Mouse (Mus musculus) frontal cortex, adult (tissue): ENCODE data around the gene Dgat2.

ENCODE experiments used
- ATAC-seq: cut with Nextera tagmentation; 2 replicates; pipeline ENCODE4 v1.9.2; 2017; ENCODE audit warnings: mild to moderate bottlenecking, moderate library complexity, mixed read lengths; ENCODE audit not compliant: low TSS enrichment

Gene Dgat2

DNA sequence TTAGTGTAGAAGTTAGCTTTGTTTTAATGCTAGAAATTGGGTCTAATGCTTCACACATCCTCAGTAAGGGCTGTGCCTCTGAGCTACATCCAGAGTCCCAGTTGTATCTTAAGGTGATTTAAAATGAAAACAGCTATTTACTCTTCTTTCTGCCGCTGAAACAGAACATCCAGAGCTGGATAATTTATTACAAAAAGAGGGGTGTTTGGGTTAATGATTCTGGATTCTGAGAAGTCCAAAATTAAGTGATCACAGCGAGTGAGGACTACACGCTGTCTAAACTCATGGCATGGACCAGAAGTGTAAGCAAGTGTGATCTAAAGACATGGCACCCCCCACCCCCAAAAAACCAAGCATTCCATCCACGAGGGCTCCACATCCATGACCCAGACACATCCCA, 11.4 kb upstream of the Dgat2 start:
- ATAC-seq, result no peak

DNA sequence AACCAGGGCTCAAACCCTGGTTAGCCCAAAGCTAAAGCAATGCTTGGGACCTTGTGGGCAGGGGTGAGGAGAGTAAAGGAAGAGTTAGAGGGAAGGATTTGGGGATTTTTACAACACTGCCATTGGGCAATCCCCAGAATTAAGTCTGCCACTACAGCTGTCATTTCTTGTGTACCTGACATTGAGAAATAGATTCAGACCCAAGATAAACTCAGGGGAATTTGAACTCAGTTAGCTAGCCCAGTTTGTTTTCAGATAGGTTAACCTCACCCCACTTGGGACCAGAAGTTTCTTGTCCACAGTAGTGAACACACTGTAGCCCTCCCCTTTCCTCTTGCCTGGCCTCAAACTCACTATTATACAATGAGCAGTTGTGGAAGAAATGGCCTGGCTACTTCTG, 8.9 kb upstream of the Dgat2 start:
- ATAC-seq, result no peak

DNA sequence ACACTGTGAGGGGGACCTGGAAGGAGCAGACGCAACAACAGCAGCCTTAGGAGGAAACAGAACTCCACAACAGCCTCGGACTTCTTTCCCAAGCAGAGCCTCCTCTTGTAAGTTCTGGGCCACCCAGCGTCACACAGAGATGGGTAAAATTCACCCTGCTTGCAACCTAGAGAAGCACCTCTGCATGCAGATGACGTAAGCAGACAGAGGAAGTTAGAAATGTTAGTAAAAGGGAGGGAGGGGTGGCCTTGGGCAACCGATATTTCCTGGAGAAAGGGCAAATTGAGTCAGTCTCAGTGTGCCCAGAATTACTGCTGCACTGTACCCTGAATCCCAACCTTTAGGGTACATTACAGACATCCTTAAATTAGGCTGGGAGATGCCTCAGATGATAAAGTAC, 7.4 kb upstream of the Dgat2 start:
- no peak for ATAC-seq

DNA sequence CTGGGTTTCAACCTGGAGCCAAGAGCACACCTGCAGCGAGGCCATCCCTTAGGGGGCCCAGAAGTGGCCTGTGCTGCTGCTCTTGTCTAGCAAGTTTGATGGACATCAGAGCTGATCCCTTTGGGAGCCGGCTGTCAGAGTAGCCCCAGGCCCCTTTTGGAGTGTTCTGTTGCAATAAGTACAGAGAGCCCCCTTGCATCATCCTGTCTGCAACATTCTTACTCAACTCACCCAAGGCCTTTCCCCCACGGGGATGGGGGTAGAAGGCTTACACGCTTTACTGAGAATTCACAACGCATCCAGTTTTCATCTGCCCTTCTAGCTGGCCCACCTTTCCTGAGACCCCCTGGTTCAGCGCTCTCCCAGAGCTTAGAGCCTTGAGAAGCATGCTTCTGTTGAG, 6.1 kb upstream of the Dgat2 start:
- no peak for ATAC-seq

DNA sequence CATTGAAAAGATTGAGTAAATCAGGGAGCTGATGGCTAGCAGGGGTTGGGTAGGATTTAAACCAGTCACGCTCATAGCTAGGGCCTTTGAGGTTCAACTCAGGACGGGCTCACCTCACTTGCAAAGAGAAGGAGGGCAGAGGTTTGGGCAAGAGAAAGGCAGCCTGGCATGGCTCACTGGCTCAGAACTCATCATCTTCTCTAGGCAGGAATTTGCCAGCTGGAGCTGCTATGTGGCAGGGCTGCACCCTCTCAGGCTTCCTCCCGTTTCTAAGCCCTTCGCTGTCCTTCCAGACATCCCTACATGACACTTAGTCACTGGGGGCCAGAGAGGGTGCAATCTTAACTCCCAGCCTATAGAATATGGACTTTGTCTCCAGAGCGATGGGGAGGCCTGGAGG, 4.9 kb upstream of the Dgat2 start:
- no peak for ATAC-seq

DNA sequence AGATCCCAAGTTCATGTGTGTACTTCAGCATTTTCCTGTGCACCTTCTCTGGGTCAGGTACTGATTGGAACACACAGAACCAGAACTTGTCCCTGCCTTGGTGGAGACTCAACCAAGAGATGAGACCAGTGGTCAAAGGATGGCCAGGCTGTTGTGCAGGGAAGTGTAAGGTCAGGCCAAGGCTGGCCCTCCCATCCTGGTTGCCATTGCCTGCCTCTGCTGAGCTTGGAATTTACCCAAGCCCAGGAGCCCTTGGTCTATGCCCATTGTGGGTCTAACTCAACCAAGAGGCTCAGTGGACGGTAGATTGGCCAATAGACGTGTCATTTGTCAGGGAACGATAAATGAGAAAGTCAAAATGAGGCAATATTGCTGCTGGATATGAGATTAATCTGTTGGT, 2.9 kb upstream of the Dgat2 start:
- ATAC-seq, result no peak

DNA sequence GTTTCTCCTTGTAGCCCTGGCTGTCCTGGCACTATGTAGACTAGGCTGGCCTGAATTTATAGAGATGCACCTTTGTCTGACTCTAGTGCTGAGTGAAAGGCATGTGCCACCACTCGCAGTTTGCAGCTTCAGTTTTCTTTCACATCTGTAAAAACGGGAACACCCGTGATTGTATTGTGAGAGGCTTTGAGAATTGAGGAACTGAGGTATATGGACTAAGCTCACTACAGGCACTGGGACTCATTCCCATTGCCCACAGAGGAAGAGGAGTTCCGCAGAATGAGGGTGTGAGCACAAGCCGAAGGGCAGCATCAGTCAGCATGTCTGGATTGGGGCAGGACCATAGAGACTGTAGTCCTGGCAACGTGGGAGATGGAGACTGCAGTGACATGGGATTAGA, 1.2 kb upstream of the Dgat2 start:
- ATAC-seq, result no peak

DNA sequence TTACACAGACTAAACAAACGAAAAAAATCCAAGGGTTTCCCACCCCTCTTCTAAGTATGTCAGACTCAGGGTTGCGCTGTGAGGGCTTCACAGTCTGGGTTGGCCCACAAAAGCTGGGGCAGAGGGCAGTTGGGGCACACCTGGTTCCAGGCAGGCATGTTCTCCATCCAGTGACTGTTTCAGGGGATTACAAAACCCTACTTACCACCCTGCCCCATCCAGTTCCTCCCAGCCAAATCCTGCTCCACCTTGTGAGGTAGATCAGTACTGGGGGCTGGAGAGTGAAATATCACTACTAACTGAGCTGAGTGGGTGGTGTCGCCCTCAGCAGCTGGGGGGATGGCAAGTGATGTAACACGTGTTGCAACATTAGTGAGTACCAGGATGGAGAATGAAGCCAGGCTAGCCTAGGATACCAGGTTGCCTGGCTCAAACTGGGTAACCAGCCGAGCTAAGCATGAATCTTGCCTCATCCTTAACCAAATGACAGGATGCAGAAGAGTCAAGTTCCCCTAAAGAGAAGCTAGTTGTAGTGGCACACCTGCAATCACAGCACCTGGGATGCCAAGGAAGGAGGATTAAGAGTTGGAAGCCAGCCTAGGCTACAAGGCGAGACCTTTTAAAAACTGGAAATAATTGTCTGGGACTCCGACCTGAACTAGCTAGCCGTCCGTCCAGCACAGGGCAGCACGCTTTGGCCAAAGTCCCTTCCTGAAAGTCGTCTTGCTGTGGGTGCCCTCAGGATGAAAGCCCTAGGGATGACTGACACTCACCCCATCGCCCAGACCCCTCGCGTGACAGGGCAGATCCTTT, 694 bp downstream of the Dgat2 start:
- ATAC-seq, result peak; percentile 15; the same call in 1 of the 2 replicates

DNA sequence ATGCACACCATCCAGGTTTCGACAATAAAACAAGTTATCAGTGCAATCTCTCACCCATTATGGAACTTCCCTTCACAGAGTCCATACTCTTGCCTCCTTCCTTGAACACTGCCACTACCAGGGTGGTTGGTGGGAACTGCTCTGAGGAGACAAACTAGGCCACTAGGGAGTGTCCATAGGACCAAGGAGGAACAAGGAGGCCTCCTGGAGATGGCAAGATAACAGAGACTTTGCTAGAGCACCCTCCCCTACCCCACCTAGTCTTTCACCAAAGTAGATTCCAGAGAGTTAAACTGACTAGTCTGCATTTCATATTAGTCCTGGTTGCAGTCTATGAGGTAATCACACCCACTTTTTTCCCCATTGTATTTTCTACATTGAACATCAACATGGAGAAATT, 2.4 kb downstream of the Dgat2 start:
- no peak for ATAC-seq

DNA sequence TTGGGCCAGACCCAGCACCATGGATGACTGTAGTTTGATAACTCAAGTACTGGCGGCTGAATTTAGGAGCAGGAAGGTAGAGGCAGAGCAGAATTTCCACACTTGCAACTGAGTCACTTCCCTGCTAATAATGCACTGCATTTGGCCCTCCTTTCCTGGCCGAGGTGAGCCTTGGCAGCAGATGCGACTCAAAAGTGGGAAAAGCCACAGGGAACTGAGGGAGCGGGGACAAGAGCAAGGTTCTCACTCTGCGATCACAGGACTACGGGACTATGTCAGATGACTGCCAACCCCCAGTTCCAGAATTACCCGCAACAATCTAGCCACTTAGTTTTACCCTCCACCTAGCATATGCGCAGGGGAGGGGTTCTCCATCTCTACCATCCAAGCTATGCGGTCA, 3.2 kb downstream of the Dgat2 start:
- ATAC-seq, result no peak

GRCm38 (mm10) chr7:99177386-99177785, 5.1 kb downstream of the Dgat2 start:
- ATAC-seq, result no peak

DNA sequence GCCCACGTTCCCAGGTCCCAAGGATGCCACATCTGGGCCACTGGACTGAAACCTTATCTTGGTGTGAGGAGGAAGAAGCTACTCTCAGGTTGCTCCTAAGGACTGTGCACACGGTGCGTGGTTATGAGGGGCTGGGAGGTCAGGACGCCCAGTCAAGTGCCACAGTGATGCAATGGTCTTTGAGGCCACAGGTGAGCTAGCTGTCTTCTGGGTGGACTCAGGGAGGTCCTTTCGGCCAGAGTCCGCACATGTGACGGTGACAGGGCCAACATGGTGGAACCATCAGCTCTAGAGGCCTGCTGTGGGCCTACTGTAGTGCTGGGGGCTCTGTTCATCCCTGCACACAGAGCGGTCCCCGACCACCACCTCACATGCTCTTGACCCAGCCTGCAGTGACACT, 6.9 kb downstream of the Dgat2 start:
- no peak for ATAC-seq

DNA sequence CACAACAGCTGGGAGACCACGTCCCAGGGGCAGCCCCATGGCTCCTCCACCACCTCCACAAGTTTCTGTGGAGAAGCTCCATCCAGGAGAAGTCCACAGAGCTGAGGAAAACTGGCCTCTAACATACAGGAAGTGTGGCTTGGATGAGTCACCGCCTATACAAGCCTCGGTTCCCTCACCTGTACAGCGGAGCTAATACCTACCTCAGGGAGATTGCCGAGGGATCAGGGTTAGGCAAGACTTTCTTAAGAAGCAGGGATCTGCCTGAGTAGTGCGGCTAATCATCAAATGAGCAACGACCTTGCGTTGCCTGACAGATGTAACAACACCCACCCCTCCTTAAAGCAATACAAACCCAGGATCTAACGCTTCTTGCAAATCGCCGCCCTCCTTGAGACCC, 7.4 kb downstream of the Dgat2 start:
- ATAC-seq, result no peak

- no peak for ATAC-seq
These were observed 8.5 kb downstream of the Dgat2 start for GRCm38 (mm10) chr7:99174006-99174405.

- no peak for ATAC-seq
These were observed 9.6 kb downstream of the Dgat2 start for GRCm38 (mm10) chr7:99172898-99173297.

- no peak for ATAC-seq
These were observed 10.6 kb downstream of the Dgat2 start for GRCm38 (mm10) chr7:99171730-99172463.

- no peak for ATAC-seq
These were observed 12.0 kb downstream of the Dgat2 start for GRCm38 (mm10) chr7:99170519-99170918.

- ATAC-seq, result peak; percentile 51
These were observed 12.7 kb downstream of the Dgat2 start for GRCm38 (mm10) chr7:99169717-99170403.

DNA sequence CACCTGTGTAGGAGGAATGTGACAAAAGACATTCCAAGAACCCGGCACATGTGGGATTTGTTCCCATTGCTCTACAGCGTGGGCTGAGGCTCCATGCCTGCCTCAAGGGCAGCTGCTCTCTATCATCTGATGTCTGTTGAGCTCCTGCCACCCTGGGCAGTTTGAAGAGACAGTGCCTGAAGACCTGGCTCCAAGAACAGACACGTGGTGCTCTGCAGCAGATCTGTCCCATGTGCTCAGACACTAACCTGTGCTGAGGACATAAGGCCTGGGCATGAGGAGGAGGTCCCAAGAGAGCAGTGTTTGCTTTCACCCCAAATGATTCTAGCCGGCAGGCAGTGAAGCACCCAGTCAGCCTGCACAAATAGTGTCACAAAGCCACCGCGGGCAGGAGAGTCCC, 13.8 kb downstream of the Dgat2 start:
- no peak for ATAC-seq

- no peak for ATAC-seq
These were observed 14.6 kb downstream of the Dgat2 start for GRCm38 (mm10) chr7:99167939-99168338.

GRCm38 (mm10) chr7:99166159-99166558, 16.4 kb downstream of the Dgat2 start:
- peak; percentile 51 for ATAC-seq

- ATAC-seq, result no peak
These were observed 17.6 kb downstream of the Dgat2 start for GRCm38 (mm10) chr7:99164873-99165410.

DNA sequence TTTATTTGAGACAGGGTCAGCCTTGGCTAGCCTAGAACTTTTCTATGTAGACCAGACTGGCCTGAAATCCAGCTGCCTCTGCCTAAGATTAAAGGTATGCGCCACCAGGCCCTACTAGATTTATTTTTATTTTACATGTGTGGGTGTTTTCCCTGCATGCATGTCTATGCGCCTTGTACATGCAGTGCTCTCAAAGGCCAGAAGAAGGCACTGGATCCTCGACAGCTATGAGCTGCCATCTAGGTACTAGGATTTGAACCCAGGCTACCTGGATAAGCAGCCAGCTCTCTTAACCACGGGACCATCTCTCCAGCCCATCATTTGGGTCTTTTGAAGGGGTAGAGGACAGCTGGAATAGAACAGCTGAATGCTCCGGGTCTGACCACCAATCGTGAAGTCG, 20.1 kb downstream of the Dgat2 start:
- ATAC-seq, result no peak
